Mouse (Mus musculus) heart, embryonic 10.5 days (tissue): ENCODE measurements around the gene Gm20532. TPM values are rescaled to one million over a fixed set of nuclear protein-coding genes. Genes with fewer than 3 reads are reported as not detected.

ENCODE experiments used
- DNase-seq: peaks from one replicate; pipeline ENCODE4 v3.0.0-alpha.2; 2017; ENCODE audit warnings: low spot score
- H3K27ac ChIP-seq: fragments of 300-500 bp; sonication (generic); 2 replicates; pipeline ENCODE4 v1.5.1; 2016; ENCODE audit warnings: mild to moderate bottlenecking
- H3K27me3 ChIP-seq: fragments of 300-500 bp; sonication (generic); 2 replicates; pipeline ENCODE4 v1.6.1; 2016; ENCODE audit warnings: mild to moderate bottlenecking; ENCODE audit not compliant: poor library complexity, insufficient read depth, severe bottlenecking
- H3K36me3 ChIP-seq: fragments of 300-500 bp; sonication (generic); 2 replicates; pipeline ENCODE4 v1.6.1; 2016; ENCODE audit warnings: mild to moderate bottlenecking, moderate library complexity
- H3K4me1 ChIP-seq: fragments of 300-500 bp; sonication (generic); 2 replicates; pipeline ENCODE4 v1.6.1; 2016; ENCODE audit warnings: mild to moderate bottlenecking
- H3K4me3 ChIP-seq: fragments of 300-500 bp; sonication (generic); 2 replicates; pipeline ENCODE4 v1.5.1; 2016; ENCODE audit warnings: mild to moderate bottlenecking, moderate library complexity
- H3K9me3 ChIP-seq: fragments of 300-500 bp; sonication (generic); 2 replicates; pipeline ENCODE4 v1.6.1; 2016; ENCODE audit warnings: mild to moderate bottlenecking, moderate library complexity
- WGBS: fragments of 180-500 bp; shearing (Covaris S2); methylation state at CpG from one replicate; pipeline ENCODE4 v1.1.7; 2016; 5-methylcytosine and 5-hydroxymethylcytosine counted together
- polyA plus RNA-seq: library from polyadenylated mRNA; unstranded; fragments of >200 nt; fragmentation: Nextera tagmentation; extraction: Ambion mirVana; gene quantifications from 2 replicates; pipeline ENCODE4 v1.2.1, GENCODE M21; 2016

Gm20532 gene
- polyA plus RNA-seq, 1 experiment from 2014 or later, result not detected

DNA sequence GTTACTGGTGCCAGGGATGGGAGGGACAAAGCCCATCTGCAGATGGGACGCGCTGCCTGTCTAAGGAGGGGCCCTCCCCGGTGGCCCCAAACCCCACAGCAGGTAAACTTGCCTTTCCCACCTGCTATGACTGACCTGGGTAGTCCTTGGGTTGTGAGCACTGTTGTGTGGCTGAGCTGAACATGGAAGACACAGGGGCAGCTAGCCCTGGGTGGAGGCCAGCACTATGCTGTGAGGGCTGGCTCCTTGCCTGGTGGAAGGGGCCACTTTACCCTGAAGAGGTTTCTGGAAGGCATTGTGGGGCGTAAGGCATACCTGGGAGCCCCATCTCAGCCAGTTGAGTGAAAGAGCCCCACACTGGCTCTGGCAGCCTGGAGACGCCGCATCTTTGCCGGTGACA is 4.5 kb downstream of the Gm20532 start:
- no peak overlapping the region for H3K4me3 ChIP-seq
- DNase-seq, result no peak
- no peaks in the 10 kb centered on the region for H3K27me3 ChIP-seq
- peaks cover 46% of the 10 kb centered on the region for H3K4me1 ChIP-seq
- peaks cover 66% of the 10 kb centered on the region for H3K36me3 ChIP-seq
- no peaks in the 10 kb centered on the region for H3K9me3 ChIP-seq
- no peak overlapping the region for H3K27ac ChIP-seq
- 91% methylated on average over 7 of the region's 7 CpGs for WGBS

DNA sequence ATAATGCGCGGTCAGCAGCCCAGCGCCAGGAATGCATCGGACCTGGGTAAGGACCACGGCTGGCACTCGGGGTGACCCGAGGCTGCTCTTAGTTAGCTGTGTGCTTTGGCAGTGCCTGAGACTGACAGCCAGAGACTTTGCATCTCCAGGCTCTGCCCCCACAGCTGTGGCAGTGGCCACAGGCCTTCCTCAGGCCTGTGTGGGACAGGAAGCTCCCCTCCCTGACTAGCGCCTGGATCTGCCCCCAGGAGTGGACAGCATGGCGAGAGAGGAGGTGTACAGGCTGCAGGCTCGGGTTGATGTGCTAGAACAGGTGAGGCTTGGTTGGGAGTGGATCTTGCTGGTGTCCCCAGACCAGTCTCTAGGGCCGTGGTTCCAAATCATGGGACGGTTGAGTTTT is 5.0 kb downstream of the Gm20532 start:
- WGBS, result 85% methylated on average over 12 of the region's 12 CpGs
- H3K9me3 ChIP-seq, result no peaks in the 10 kb centered on the region
- H3K27me3 ChIP-seq, result no peaks in the 10 kb centered on the region
- 0 out of 2 replicates have a peak overlapping the region, but pooled peaks have one; percentile 14 for H3K27ac ChIP-seq
- peaks cover 43% of the 10 kb centered on the region for H3K4me1 ChIP-seq
- peaks cover 70% of the 10 kb centered on the region for H3K36me3 ChIP-seq
- H3K4me3 ChIP-seq, result no peak overlapping the region
- no peak for DNase-seq

DNA sequence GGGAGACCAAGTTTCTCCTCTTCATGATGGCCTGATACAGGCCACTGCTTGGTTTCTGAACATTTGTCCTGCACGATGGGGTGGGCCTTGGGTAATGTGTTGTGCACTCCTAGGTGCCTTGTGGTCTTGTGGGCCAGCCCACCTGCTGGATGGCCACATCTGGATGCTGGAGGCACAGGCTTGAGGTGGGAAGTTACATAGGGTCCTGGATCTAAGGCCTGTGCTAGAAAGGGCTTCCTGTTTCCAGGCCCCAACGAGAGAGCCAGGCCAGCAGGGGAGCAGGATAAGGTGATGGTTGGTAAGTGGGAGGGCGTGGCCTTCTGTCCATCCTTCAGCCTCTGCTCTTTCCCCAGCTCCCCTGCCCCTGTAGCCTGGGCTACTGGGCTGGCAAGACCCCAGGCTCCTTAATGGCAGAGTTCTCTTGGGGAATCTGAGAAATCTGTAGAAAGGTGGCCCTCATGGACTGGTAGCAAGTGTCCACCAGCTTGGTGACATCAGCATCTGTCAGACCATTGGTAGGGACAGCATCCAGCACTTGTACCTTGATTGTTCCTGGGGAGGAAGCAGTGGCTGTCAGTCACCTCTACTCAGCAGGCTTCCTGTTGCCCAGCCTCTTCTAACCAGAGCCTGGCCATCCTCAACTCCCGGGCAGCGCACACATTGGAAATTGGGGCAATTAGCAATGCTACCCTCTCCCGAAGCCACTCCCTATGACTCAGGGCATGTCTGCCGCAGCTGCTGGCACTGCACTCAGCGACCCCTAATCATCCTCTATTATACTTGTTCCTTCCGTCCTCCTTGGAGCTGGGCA is 7.0 kb downstream of the Gm20532 start:
- Histone ChIP-seq H3K4me3 (no peak overlapping the region), H3K27ac (no peak overlapping the region), H3K27me3 (no peaks in the 10 kb centered on the region), H3K4me1 (peaks cover 23% of the 10 kb centered on the region), H3K36me3 (peaks cover 59% of the 10 kb centered on the region), H3K9me3 (no peaks in the 10 kb centered on the region)
- 58% methylated on average over 9 of the region's 9 CpGs for WGBS
- no peak for DNase-seq

DNA sequence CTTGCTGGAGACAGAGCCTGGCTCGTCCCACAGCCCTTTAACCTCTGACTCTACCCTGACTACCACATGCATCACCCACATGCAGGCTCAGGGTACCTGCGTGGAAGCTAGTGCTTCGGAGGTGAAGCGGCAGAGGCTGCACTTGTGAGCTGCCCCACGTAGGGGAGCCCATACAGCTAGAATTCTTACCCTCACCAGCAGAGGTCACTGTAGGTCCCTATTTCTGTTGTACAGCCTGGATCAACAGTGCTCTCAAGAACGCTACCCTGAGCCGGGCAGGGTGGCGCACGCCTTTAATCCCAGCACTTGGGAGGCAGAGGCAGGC is 7.5 kb downstream of the Gm20532 start:
- Histone ChIP-seq H3K9me3 (no peaks in the 10 kb centered on the region), H3K27me3 (no peaks in the 10 kb centered on the region), H3K4me1 (peaks cover 17% of the 10 kb centered on the region), H3K4me3 (no peak overlapping the region), H3K27ac (no peak overlapping the region), H3K36me3 (peaks cover 54% of the 10 kb centered on the region)
- no peak for DNase-seq
- 59% methylated on average over 9 of the region's 9 CpGs for WGBS

DNA sequence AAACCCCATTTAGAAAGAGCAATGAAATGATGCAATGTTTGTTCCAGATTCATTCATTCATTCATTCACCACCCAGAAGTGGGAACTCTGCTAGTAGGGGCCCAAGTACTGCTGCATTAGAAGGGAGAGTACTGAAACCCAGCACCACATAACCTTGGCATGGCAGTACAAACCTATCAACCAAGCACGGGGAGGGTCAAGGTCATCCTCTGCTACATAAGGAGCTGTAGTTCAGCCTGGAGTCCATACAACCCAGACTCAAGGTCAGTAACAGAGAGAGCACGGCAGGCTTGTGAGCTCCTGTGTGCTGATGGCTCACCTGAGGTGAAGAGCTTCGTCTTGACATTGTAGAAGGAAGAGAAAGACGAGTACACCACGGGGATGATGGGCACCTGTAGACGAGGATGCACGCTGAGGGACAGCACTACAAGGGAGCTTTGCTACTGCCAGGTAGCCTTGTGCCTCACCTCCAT is 8.1 kb downstream of the Gm20532 start:
- Histone ChIP-seq H3K4me1 (peaks cover 14% of the 10 kb centered on the region; the same call in 1 of the 2 replicates), H3K4me3 (no peak overlapping the region), H3K27ac (no peak overlapping the region), H3K36me3 (peaks cover 53% of the 10 kb centered on the region), H3K27me3 (no peaks in the 10 kb centered on the region), H3K9me3 (no peaks in the 10 kb centered on the region)
- 79% methylated on average over 7 of the region's 7 CpGs for WGBS
- DNase-seq, result no peak

DNA sequence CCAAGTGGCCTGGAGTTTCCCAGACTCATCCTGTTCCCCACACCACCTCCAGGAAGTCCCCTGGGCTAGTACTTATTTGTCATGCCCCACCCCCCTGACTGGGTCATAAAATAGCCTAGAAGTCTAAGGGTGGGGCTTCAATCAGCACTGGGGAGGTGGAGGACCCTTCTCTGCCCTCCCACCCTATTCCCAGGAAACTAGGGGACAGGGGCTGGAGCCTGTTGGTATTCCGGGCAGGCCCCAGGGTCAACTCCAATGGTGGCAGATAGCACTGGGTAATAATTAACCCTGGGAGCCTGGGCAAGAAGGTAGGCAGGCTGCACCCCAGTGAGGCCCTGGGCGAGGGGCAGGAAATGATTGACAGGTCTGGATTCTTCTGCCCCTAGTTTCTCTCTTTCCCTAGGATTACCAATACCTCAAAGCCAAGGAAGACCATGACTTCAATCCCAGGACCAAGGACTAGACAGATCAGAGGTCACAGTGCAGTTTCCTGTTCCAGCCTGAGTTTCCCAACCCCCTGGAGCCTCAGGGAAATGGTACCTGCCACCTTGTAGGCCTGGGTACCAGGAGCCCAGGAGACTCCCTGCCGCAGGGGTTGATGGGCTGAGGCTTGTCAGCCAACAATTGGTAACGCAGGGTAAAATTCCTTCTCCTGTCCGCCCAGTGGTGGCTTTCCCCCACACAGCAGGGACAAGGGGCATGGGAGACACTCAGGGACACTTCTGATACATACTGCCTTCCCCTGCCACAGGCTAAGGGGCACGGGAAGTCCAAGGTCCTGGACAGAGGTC is 8.7 kb downstream of the Gm20532 start:
- no peak for DNase-seq
- no peak overlapping the region for H3K4me3 ChIP-seq
- WGBS, result 75% methylated on average over 6 of the region's 6 CpGs
- no peak overlapping the region for H3K27ac ChIP-seq
- peaks cover 53% of the 10 kb centered on the region for H3K36me3 ChIP-seq
- H3K4me1 ChIP-seq, result peaks cover 11% of the 10 kb centered on the region; the same call in 1 of the 2 replicates
- H3K27me3 ChIP-seq, result no peaks in the 10 kb centered on the region
- H3K9me3 ChIP-seq, result no peaks in the 10 kb centered on the region

DNA sequence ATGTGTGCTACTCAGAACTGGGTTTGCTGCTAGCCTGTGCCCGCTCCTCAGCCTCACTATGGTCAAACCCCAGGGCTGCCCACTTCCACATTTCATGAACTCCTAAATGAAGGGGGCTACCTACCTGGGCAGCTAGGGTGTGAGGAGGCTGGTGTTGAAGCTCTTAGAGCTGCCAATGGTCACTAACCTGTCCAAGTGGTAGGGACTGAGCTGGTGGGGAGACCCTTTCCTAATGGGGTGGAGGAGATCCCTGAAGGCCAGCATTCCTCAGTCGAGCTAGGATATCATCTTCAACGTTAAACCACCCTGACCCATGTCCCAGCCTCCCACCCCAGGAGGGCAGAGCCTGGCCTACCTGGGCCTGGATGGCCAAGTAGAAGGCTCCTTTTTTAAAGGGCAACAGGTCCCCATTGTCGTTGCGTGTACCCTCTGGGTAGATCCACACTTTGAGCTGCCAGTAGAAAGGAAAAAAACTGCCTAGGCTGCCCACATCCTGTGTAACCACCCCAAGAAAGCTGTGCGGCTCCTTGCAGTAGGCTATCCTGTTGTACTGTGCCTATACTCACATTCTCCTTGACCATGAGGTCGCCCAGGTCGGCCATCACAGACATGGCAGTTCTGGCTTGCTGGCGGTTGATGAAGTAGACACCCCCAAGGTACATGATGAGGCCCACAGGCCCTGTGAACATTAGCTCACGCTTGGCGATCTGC is 9.4 kb downstream of the Gm20532 start:
- no peak for DNase-seq
- peaks cover 45% of the 10 kb centered on the region for H3K36me3 ChIP-seq
- H3K9me3 ChIP-seq, result no peaks in the 10 kb centered on the region
- no peak overlapping the region for H3K27ac ChIP-seq
- WGBS, result 75% methylated on average over 11 of the region's 11 CpGs
- no peaks in the 10 kb centered on the region for H3K27me3 ChIP-seq
- H3K4me1 ChIP-seq, result peaks cover 16% of the 10 kb centered on the region; the same call in 1 of the 2 replicates
- H3K4me3 ChIP-seq, result no peak overlapping the region

DNA sequence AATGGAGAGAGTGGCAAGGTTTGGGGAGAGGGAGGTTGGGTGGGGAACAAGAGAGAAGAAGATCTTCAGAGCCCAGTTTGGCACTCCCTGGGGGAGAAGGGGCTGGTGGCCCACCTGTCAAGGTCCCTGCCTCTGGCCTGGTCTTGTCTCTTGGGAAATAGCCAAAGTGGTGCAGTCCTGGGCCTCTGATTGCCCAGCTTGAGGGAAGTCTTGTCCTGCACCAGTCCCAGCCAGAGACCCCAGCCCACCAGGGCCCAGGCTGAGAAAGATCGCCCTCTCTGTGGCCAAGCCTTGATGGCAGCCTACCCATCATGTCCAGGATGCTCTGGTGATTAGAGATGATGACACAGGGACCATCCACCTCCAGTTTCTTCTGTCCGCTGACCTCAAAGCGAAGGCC is 10.5 kb downstream of the Gm20532 start:
- H3K27ac ChIP-seq, result no peak overlapping the region
- H3K9me3 ChIP-seq, result no peaks in the 10 kb centered on the region
- peaks cover 35% of the 10 kb centered on the region for H3K36me3 ChIP-seq
- no peaks in the 10 kb centered on the region for H3K27me3 ChIP-seq
- H3K4me1 ChIP-seq, result 0 out of 2 replicates have a peak, but pooled peaks cover 6% of the 10 kb centered on the region
- 88% methylated on average over 3 of the region's 3 CpGs for WGBS
- no peak overlapping the region for H3K4me3 ChIP-seq
- DNase-seq, result no peak

DNA sequence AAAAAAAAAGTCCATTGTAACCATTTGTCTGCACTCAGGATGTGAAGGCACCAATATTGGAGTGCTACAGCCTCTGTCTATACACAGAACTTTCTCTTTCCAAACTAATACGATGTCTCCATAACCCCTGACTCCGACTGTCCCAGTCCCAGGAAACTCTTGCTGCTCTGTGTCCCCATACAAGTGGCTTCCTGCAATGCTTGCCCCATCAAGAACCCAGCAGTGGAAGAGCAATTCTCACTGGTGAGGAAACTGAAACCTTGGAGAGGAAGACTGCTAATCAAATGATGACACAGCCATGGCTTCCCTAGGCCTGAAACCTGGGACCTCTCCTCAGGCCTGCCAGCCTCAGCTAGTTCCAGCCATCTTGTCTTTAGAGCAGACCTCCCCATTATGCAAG is 11.4 kb downstream of the Gm20532 start:
- Histone ChIP-seq H3K27ac (no peak overlapping the region), H3K36me3 (peaks cover 26% of the 10 kb centered on the region), H3K27me3 (peaks cover 5% of the 10 kb centered on the region), H3K4me3 (no peak overlapping the region), H3K4me1 (peaks cover 8% of the 10 kb centered on the region), H3K9me3 (no peaks in the 10 kb centered on the region)
- 85% methylated on average over 2 of the region's 2 CpGs for WGBS
- no peak for DNase-seq

DNA sequence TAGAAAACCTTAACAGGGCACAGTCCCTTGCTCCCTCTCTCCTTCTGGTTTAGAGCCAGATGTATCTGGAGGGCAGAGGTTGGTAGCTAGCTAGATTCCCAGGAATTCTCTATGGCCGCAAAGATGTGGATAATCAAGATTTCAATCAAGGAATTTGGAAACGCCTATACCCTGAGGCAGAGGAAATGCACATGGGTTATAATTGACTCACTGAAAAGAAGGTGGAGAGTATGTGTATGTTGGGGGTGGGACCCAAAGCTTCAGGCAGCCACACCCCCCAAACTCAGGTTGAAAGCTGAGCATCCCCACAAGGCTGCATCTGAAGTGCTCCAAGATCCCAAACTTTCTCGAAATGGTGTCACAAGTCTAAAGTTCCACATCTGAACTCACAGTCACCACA is 12.0 kb downstream of the Gm20532 start:
- H3K4me1 ChIP-seq, result peaks cover 15% of the 10 kb centered on the region
- no peak overlapping the region for H3K4me3 ChIP-seq
- H3K36me3 ChIP-seq, result peaks cover 20% of the 10 kb centered on the region
- DNase-seq, result no peak
- peaks cover 8% of the 10 kb centered on the region for H3K27me3 ChIP-seq
- H3K27ac ChIP-seq, result no peak overlapping the region
- WGBS, result 72% methylated on average over 3 of the region's 3 CpGs
- no peaks in the 10 kb centered on the region for H3K9me3 ChIP-seq

DNA sequence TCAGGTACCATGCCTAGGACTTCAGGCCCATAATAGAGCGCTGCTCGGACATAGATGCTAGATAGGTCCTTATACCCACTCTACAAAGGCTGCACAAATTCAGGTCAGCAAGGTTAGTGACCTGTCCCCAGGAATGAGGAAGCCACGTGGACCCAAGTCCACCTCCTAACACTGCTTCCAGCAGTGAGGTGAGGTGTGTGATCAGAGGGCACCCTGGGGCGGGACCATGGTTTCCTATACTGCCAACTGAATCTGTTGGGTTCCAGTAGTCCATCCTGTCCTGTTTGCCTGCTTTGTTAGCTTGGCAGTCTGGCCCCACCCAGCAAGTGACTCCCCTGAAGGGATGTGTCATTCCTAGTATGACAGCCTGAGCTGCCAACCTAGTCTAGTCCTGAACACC is 13.5 kb downstream of the Gm20532 start:
- Histone ChIP-seq H3K4me3 (no peak overlapping the region), H3K36me3 (peaks cover 9% of the 10 kb centered on the region), H3K27ac (no peak overlapping the region), H3K4me1 (peaks cover 27% of the 10 kb centered on the region), H3K27me3 (peaks cover 8% of the 10 kb centered on the region), H3K9me3 (no peaks in the 10 kb centered on the region)
- WGBS, result 88% methylated on average over 4 of the region's 4 CpGs
- no peak for DNase-seq

DNA sequence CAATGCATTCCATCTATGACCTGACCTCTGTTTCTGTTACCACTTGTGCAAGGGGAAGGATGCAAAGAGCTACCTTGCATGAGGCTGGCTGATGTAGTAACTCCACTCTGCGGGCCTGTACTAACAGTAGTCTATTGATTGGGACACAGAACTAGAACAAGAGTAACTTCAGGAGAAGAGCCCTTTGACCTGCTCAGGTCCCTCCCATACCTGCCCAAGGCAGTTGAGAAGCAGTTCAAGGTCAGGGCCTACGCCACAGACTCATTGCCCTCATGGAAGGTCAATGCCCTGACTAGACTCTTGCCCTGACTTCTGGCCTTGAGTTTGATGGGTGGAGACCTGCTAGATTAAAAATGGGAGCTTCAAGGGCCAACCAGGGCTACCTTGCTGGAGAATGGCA is 14.2 kb downstream of the Gm20532 start:
- 93% methylated on average over 2 of the region's 2 CpGs for WGBS
- peaks cover 6% of the 10 kb centered on the region; the same call in 1 of the 2 replicates for H3K36me3 ChIP-seq

DNA sequence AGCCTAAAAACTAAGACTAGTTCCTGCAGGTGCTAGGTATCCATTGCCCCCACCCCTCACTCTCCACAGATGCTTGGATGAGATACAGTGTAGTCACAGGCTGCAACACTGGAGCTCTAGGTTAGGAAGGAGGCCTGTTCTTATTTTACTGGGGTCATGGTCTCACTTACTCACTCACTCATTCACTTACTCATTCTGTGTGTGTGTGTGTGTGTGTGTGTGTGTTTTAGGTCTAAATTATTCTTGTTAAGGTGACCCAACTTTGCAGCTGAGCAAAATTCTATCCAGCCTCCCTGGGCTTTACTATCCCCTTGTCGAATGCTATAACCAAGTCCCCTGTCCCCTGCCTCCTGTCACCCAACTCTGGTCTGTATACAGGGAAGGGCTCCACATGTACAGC is 15.2 kb downstream of the Gm20532 start:
- H3K9me3 ChIP-seq, result no peaks in the 10 kb centered on the region
- peaks cover 8% of the 10 kb centered on the region for H3K27me3 ChIP-seq
- H3K4me1 ChIP-seq, result peaks cover 34% of the 10 kb centered on the region
- H3K27ac ChIP-seq, result no peak overlapping the region
- DNase-seq, result no peak
- no peaks in the 10 kb centered on the region; the same call in 1 of the 2 replicates for H3K36me3 ChIP-seq
- no peak overlapping the region for H3K4me3 ChIP-seq
- 78% methylated on average over 1 of the region's 1 CpGs for WGBS

More for the DNA sequence above, 14.2 kb downstream of the Gm20532 start:
- Histone ChIP-seq H3K27me3 (peaks cover 8% of the 10 kb centered on the region), H3K9me3 (no peaks in the 10 kb centered on the region), H3K4me1 (peaks cover 27% of the 10 kb centered on the region), H3K27ac (no peak overlapping the region), H3K4me3 (no peak overlapping the region)
- no peak for DNase-seq
